Mouse (Mus musculus) ES-E14 (cell line): ENCODE results near the gene Lhfpl5.

ENCODE experiments used
- HCFC1 ChIP-seq: IDR thresholded peaks from 2 replicates; pipeline ENCODE4 v1.6.1; 2012; ENCODE audit warnings: low read length, inconsistent platforms, borderline replicate concordance; ENCODE audit not compliant: insufficient read depth
- ZC3H11A ChIP-seq: IDR thresholded peaks from 2 replicates; pipeline ENCODE4 v1.6.1; 2012; ENCODE audit warnings: low read depth, mild to moderate bottlenecking, inconsistent platforms, low read length, borderline replicate concordance
- ZNF384 ChIP-seq: IDR thresholded peaks from 2 replicates; pipeline ENCODE4 v1.6.1; 2012; ENCODE audit warnings: low read depth, low read length, inconsistent platforms

- TF ChIP-seq HCFC1 (no peak), ZC3H11A (no peak), ZNF384 (no peak)
These were observed 26.9 kb upstream of the Lhfpl5 start for GRCm38 (mm10) chr17:28548550-28548949.
